Mouse (Mus musculus): Measurements from ENCODE around the gene 2210418O10Rik.
"Not testable (repeated sequence)": the region's sequence is repeated elsewhere in the genome, so short reads cannot be mapped to it uniquely, and the experiment has no call there.

The 2210418O10Rik gene

GRCm38 (mm10) chr2:176226269-176226668 is at the start of gene 2210418O10Rik:
TSS of gene 2210418O10Rik (plus strand) at chr2:176226569.
- DNase-seq (ENCODE audit: low spot score in 2 of 2), result not testable (repeated sequence)

- DNase-seq (ENCODE audit: low spot score in 2 of 2), result not testable (repeated sequence)
Observed at GRCm38 (mm10) chr2:176248519-176248918, 22.1 kb downstream of the 2210418O10Rik start.

Data from frontal cortex, postnatal 10 days (tissue).